Mouse (Mus musculus): ENCODE results near the gene St6galnac6. TPM values are rescaled to one million over a fixed set of nuclear protein-coding genes. Genes with fewer than 3 reads are reported as not detected.

St6galnac6 gene
- total RNA-seq, 2 experiments from 2014 or later = 134 to 142 TPM

GRCm38 (mm10) chr2:32610610-32611229, 11.2 kb downstream of the St6galnac6 start:
- DNase-seq (ENCODE audit: low spot score in 2 of 2) = peak in 1 of 2 experiments; percentile 69

DNA sequence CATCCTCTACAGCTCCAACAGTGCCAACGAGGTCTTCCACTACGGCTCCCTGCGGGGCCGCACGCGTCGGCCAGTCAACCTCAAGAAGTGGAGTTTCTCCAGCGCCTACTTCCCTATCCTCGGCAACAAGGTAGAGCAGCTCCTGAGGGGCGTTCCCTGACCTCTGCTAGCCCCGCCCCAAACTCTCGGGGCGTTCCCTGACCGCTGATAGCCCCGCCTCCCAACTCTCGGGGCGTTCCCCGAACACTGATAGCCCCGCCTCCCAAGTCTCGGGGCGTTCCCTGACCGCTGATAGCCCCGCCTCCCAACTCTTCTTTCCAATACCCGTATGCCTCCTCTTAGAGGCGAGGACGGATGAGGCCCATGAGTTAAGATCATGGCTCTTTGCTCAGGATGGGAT, 12.8 kb downstream of the St6galnac6 start:
- no peak for DNase-seq (ENCODE audit: low spot score in 2 of 2)

DNA sequence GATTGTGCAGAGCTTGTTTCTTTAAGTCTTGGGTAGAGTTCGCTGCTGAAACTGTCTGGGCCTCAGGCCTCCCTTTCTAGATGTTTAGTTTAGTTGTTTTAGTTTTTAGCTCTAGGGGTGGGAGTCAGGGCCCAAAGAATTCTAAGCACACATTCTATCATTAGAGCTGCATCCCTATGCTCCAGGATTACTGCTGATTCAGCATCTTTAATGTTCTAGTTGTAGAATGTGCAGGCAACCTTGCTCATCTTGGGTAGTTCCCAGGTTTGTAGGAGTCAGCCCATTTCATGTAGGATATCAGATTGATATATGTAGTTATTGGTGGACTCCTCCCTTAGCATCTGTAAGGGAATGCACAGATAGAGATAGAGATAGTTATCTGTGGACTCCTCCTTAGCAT, 17.6 kb downstream of the St6galnac6 start:
- no peak for DNase-seq (ENCODE audit: low spot score in 2 of 2)

GRCm38 (mm10) chr2:32617601-32618000, 18.1 kb downstream of the St6galnac6 start:
- DNase-seq (ENCODE audit: low spot score in 2 of 2) = no peak

DNA sequence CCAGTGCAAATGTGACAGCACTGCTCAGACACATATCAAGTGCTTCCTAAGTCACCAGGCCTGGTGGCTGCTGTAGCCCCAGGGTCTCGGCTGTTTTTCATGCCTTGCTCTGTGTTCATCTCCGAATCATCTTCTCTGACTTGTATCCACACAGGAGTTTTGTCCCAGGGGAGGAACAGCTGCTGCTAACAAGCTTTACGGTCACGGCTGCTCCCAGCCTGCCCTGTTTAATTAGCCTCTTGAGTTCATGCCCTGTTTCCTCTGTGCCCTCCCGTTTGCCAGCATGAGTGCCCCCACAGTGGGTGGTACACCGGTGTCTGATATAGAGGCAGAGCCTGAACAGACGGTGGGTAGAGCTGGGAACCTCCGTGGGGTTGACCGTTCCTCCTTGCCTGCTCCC, 18.5 kb downstream of the St6galnac6 start:
- DNase-seq (ENCODE audit: low spot score in 2 of 2) = no peak

DNA sequence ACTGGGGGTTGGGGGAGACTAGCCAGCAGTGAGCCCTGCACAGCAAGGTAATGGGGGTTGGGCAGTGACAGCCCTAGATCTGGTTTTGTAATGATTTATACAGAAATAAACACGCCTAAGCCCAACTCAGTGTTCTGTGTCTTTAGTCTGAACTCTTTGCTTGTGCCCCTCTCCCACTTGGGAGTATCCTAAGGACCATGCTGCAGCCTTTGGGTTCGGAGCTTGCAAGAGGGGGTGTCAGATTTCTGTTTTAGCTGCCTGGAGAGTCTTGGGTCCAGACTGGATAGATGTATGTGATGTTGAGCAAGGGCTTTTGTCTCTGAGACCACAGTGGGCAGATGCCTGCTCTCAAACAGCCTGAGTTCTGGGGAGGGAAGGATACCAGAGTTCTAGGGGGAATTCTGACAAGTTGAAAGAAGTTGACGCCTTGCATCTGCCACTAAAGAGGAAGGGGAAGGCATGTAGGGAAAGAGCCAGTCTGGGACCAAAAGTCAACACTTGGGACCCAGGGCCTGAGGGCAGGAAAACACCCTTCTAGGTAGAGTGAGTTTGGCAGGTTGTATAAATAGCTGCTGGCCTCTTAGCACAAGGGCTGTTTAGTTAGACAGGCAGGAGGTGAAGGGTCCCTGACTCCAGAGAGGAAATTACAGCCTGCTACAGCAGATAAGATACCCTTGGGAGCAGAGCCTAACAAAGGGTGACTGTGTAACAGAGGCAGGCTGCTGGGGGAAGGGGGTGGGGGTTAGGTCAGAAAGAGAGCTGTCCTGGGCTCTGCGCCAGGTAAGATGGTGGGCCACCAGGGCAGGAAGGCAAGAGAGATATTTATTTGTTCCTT, 21.4 kb downstream of the St6galnac6 start:
- DNase-seq (ENCODE audit: low spot score in 2 of 2) = no peak

- DNase-seq (ENCODE audit: low spot score in 2 of 2) = no peak
These were observed 22.0 kb downstream of the St6galnac6 start, which contains the start of gene Ak1 for GRCm38 (mm10) chr2:32621517-32621859. Gene Ak1, plus strand, starts transcription at chr2:32621758.

DNA sequence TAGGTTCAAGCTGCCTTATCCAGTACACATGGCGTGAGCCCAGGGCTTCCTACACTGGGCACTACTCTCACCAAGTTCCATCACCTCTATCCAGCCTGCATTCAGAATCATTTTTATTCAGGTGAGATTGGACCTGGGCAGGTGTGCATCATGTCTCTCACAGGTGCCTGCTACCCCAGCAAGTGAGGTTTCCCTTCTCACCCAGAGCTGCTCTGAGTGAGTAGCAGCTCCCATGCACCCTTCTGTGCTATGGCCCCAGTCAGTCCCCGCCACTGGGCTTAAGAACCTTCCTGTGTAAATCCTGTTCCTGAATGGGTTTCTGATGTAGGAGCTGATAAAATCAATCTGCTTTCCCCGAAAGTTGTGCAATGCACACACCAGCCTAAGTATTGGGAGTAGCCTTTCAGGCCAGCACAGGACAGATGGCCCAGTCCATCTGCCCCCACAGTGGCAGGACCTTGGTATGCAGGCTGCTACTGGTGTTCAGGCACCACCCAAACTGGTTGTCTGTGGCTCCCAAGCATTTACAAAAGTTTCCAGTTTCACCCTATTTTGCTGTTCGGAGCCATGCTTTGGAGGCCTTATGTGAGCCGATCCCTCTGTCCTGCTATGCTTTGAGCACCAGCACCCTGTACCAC, 24.7 kb downstream of the St6galnac6 start:
- DNase-seq (ENCODE audit: low spot score in 2 of 2) = no peak

DNA sequence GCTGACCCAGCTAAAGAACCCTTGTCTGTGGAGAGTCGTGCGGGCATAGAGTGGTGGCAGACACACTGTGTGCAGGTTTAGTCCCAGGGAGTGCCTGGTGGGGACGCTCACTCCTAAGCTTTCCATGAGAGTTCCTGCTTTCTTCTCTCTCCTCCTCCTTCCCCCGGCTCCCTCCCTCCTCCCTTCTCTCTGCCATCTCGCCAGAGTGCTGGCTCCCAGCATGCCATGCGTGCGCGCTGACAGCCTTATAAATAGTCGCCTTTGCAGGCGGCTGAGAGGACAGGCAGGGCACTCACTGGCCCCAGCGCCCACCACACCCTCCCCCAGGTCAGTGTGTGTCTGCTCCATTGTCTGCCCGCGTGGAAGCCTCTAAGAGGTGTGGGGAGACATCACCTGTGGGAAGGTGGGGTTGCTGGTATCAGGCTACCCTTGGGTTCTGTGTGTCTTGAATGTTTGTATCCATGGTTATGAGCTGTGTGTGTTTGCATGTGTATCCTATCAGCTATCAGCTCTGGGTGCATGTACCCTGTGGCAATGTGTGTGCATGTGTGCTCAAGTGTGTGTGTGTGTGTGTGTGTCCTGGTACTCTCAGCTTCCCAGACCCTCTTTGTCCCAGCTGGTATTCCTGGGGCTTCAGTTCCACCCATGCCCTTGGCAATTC, 25.8 kb downstream of the St6galnac6 start:
- peak; percentile 92 to 94 for DNase-seq (ENCODE audit: low spot score in 2 of 2)

DNA sequence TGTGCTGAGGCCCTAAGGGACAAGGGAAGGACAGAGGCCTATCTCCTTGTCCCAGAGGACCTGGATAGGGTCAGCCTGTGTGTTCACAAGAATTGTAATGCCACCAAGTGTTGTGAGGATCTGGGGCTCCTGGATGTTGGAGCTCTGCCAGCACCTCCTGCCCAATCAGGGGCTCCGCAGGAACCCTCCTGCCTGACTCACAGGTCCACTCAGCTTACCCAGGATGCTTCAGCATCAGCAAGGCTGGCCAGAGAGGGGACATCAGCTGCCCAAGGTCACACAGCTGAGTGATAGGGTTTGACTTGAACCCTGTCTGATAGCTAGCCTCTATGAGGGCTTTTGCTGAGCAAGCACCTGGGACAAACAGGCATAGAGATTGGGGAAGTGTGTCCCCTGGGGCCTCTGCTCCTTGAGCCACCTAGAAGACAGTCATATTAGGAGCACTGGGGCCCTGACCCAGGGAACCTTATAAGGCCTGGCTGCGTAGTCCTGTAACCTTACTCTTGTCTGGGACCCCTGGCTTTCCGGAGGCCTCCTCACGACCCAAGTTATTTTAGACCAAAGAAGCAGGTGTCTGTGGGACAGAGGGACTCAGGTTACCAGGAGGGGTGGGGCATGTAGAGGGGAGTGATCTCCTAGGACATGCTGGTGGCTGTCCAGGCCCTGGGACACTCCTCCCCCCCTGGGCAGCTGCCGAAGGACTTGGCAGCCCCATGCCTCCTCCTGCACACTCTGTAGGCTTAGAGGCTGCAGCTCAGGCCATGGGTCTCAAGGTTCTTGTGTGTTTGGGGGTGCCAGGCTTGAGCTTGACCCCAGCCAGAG, 26.6 kb downstream of the St6galnac6 start:
- peak in 1 of 2 experiments; percentile 65 for DNase-seq (ENCODE audit: low spot score in 2 of 2)

DNA sequence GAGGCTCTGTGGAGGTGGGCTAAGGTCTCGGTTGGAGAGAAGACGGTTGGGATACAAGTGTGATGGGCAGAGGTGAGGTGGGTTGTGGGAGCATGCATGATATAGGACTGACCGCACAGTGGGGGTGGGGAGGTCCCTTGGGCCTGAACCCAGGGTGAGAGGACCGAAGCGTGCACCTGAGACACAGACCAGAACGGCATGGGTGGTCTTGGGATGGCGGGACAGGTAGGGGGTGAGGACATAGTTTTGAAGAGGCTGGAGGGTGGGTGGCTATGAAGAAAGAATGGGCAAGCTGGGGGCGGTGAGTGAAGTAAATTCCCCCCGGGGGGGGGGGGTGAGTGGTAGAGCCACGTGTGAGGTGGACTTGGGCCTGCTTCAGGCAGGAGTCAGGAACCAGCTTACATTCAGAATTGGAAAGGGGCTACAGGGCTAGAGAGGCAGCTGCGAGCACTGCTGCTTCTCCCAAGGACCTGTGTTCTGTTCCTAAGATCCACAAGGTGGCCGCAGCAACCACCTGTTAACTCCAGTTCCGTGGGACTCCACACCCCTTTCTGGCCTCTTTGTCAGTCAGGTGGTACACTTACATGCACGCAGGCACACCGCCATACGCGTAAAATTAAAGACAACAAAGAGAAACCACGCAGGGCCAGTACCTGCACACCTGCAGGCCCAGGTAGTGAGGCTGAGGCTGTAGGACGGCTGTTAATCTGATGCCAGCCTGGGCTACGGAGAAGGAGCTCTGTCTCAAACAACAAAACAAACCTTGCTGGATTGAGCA, 27.9 kb downstream of the St6galnac6 start:
- DNase-seq (ENCODE audit: low spot score in 2 of 2) = no peak

DNA sequence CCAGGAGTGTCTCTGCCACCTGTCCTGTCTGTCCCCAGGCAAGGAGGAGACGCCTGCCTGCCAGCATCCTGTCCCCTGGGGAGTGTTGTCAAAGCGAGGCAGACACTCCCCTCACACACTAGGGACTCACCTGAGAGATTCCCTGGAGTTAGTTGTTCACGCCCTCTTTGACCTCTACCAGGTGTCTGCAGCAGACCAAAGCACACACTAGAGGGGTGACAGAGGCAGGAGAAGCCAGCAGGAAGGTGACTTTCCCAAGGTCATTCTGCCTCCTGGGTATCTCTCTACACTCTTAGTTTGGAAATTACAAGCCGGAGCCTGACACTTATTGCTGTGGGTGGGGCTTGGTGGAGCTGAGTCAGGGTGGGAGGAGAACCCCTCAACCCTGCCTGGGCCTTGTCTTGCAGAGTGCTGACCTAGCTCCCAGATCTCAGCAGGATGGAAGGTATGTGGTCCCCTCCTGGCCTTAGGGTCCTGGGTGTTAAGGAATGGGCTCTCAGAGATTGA, 28.6 kb downstream of the St6galnac6 start:
- no peak for DNase-seq (ENCODE audit: low spot score in 2 of 2)

GRCm38 (mm10) chr2:32628729-32629128, 29.2 kb downstream of the St6galnac6 start:
- DNase-seq (ENCODE audit: low spot score in 2 of 2) = peak in 1 of 2 experiments; percentile 76

DNA sequence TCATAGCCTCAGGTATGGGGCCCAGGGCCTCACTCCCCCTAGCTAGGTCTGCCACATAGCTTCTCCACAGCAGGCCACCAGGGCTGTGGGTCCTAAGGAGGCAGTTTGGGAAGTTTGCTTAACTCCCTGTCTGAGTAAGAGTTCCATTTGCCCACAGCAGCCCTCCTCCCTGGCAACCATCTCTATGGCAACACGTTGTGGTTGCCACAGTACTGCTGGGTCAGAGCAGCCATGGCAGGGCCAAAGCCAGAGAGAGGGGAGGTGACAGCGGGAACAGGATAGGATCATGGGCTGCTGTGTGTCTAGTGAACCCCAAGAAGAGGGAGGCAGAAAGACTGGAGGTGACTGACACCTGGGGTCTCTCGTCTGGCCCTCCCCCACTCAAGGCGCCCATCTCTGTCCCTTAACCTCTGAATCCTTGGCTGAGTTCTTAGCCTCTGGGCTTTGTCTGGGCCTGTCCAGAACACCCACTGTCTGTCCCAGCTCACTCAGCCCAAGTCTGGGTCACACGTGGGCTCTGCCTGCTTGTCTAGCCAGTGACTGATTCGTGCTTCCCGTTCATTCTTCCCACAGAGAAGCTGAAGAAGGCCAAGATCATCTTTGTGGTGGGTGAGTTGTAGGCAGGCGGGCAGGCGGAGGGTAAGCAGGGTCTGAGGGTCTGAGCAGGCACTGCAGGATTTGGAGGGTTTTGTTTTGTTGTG, 29.9 kb downstream of the St6galnac6 start:
- peak in 1 of 2 experiments; percentile 53 for DNase-seq (ENCODE audit: low spot score in 2 of 2)

DNA sequence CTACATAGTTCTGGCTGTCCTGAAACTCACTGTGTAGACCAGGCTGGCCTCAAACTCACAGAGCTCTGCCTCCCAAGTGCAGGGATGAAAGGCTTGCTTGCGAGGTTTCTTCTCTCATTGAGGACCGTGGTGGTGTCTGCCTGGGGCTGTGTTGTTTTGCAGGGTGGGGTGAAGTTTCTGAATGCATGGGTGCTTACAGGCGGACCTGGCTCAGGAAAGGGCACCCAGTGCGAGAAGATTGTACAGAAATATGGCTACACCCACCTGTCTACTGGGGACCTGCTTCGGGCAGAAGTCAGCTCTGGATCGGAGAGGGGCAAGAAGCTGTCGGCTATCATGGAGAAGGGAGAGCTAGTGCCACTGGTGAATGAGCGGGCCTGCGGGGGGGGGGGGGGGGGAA, 30.5 kb downstream of the St6galnac6 start:
- DNase-seq (ENCODE audit: low spot score in 2 of 2) = no peak

- DNase-seq (ENCODE audit: low spot score in 2 of 2) = no peak
These were observed 31.5 kb downstream of the St6galnac6 start for GRCm38 (mm10) chr2:32631046-32631445.

GRCm38 (mm10) chr2:32631737-32632394, 32.4 kb downstream of the St6galnac6 start:
- peak; percentile 71 to 87 for DNase-seq (ENCODE audit: low spot score in 2 of 2)

GRCm38 (mm10) chr2:32633660-32634059, 34.2 kb downstream of the St6galnac6 start:
- DNase-seq (ENCODE audit: low spot score in 2 of 2) = no peak
